Mouse (Mus musculus) layer of hippocampus, postnatal 10 days (tissue): ENCODE measurements around the gene Arid4a. TPM values are rescaled to one million over a fixed set of nuclear protein-coding genes. Genes with fewer than 3 reads are reported as not detected.

ENCODE experiments used
- DNase-seq, 2 experiments: peaks; one replicate each; pipeline ENCODE4 v3.0.0; 2021; ENCODE audit warnings: low spot score in 2 of 2
- long read RNA-seq: library from polyadenylated mRNA; stranded (forward); transcript quantifications from one replicate; pipeline ENCODE4 v2.0.0, GENCODE M21; 2023
- total RNA-seq, 2 experiments: library from RNA; stranded (reverse); gene quantifications; 2 replicates each; pipeline ENCODE4 v1.2.3; 2021

Gene Arid4a
- total RNA-seq, result 10 to 100 TPM; 38.4 to 39.2 TPM
- long read RNA-seq, full-length matches to known transcripts, result 1 of 14 reads
- long read RNA-seq, partial matches to known transcripts, result 4 of 14 reads
- long read RNA-seq, other reads (novel, unspliced or antisense), result 9 of 14 reads

GRCm38 (mm10) chr12:71015363-71016210, at the start of gene Arid4a:
Gene Arid4a, plus strand, starts transcription at chr12:71015990.
- peak; percentile 94 to 95 for DNase-seq

- peak in 1 of 2 experiments; percentile 17 for DNase-seq
These were observed 48.2 kb upstream of the Arid4a start for GRCm38 (mm10) chr12:70967581-70967980.

GRCm38 (mm10) chr12:70968141-70968790, 47.5 kb upstream of the Arid4a start:
- peak; percentile 78 to 85 for DNase-seq

- DNase-seq, result peak; percentile 91
These were observed 46.9 kb upstream of the Arid4a start for GRCm38 (mm10) chr12:70968791-70969307.

- DNase-seq, result peak; percentile 34 to 64
These were observed 46.2 kb upstream of the Arid4a start for GRCm38 (mm10) chr12:70969485-70970184.

- no peak for DNase-seq
These were observed 42.0 kb upstream of the Arid4a start for GRCm38 (mm10) chr12:70973831-70974230.

GRCm38 (mm10) chr12:70974441-70975266, 41.1 kb upstream of the Arid4a start, which contains the start of gene Psma3:
Gene Psma3, plus strand, starts transcription at chr12:70974621.
- DNase-seq, result peak; percentile 83 to 88

- peak in 1 of 2 experiments; percentile 18 for DNase-seq
These were observed 40.4 kb upstream of the Arid4a start for GRCm38 (mm10) chr12:70975406-70975805.

GRCm38 (mm10) chr12:70975891-70976290, 39.9 kb upstream of the Arid4a start:
- no peak for DNase-seq

GRCm38 (mm10) chr12:70978345-70978744, 37.4 kb upstream of the Arid4a start:
- DNase-seq, result no peak

GRCm38 (mm10) chr12:70984855-70985550, 30.8 kb upstream of the Arid4a start:
- DNase-seq, result no peak

- DNase-seq, result no peak
These were observed 18.6 kb upstream of the Arid4a start for GRCm38 (mm10) chr12:70997225-70997624.

GRCm38 (mm10) chr12:70999423-70999903, 16.3 kb upstream of the Arid4a start:
- DNase-seq, result no peak

- no peak for DNase-seq
These were observed 15.4 kb upstream of the Arid4a start for GRCm38 (mm10) chr12:71000344-71000743.

- DNase-seq, result no peak
These were observed 14.3 kb upstream of the Arid4a start for GRCm38 (mm10) chr12:71001456-71001855.

GRCm38 (mm10) chr12:71003760-71004426, 11.9 kb upstream of the Arid4a start:
- DNase-seq, result no peak

GRCm38 (mm10) chr12:71006141-71006540, 9.6 kb upstream of the Arid4a start:
- no peak for DNase-seq

- no peak for DNase-seq
These were observed 8.9 kb upstream of the Arid4a start for GRCm38 (mm10) chr12:71006901-71007300.

- no peak for DNase-seq
These were observed 6.0 kb upstream of the Arid4a start for GRCm38 (mm10) chr12:71009769-71010168.
